Mouse (Mus musculus): ENCODE results near the gene Entpd1. TPM values are rescaled to one million over a fixed set of nuclear protein-coding genes. Genes with fewer than 3 reads are reported as not detected.

The Entpd1 gene
- total RNA-seq, 2 experiments from 2014 or later, result 29.3 to 31.0 TPM

GRCm38 (mm10) chr19:40788715-40789084 lies 176.5 kb downstream of the Entpd1 start:
- DNase-seq (ENCODE audit: low spot score in 2 of 2), result no peak

Other genes starting within 250 kb of the Entpd1 start
- gene Sorbs1, start 98.6 kb upstream of the Entpd1 start, total RNA-seq (2021), result 100 to 1,000 TPM; 114 to 144 TPM
- gene Aldh18a1, start 23.9 kb upstream of the Entpd1 start, total RNA-seq (2021), result 10 to 100 TPM; 29.3 to 30.2 TPM
- gene Tctn3, start 133 bp upstream of the Entpd1 start, total RNA-seq (2021), result 1 to 10 TPM; 5.5 to 7.6 TPM
- gene Cc2d2b, start 136.4 kb downstream of the Entpd1 start, total RNA-seq (2021), result not detected
- 1 to 10 TPM; 5.7 to 6.5 TPM for gene Ccnj, start 218.9 kb downstream of the Entpd1 start, total RNA-seq (2021)

All from gastrocnemius, postnatal 4 days (tissue).